Mouse (Mus musculus): ENCODE data around the gene Etnppl. TPM values are rescaled to one million over a fixed set of nuclear protein-coding genes. Genes with fewer than 3 reads are reported as not detected.

The Etnppl gene
- polyA plus RNA-seq, 1 experiment from 2014 or later = 0.23 TPM

DNA sequence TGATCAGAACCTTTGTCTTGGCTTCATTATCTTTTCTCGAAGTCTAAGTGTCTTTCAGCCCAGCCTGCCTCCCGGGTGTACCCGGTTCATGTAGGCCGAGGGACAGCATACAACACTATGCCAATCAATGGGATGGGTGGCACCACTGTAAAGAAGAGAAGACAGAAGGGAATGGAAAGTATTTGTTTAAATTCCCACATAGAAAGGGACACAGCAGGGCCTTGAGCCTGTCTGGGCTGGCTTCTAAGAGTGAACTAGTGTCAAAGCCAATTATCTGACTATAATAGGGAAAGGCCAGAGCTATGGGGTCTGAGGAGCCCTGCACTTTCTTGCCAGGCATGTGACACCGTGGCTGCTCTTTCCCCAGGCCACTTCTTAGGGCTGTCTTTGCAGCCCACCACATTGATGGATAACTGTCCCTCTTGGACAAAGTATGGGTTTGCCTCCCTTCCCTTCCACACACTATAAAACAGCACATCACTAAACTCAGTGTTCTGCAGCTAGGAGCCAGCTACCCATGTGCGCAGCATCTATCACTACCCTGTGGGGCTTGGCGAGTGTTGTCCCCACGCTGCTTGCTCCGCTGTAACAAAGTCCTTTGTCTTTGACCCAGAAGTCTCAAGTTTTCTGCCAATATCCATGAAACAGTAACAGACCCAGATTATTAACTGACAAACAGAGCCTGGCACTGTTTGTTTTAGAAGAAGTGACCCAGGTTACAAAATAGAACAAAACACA is 67.2 kb downstream of the Etnppl start:
- Histone ChIP-seq H3K9me3 (ENCODE audit: control insufficient read depth, low read length) (no peaks in the 10 kb centered on the region), H3K27ac (ENCODE audit: low read depth, low read length) (no peak overlapping the region), H3K9ac (ENCODE audit: low read depth, low read length) (no peak overlapping the region), H3K4me3 (ENCODE audit: low read length) (no peak overlapping the region), H3K27me3 (ENCODE audit: control insufficient read depth, insufficient read depth, low read length) (no peaks in the 10 kb centered on the region), H3K36me3 (ENCODE audit: control insufficient read depth, insufficient read depth, low read length) (no peaks in the 10 kb centered on the region), H3K4me1 (ENCODE audit: control insufficient read depth, insufficient read depth, low read length) (0 out of 2 replicates have a peak, but pooled peaks cover under 1% of the 10 kb centered on the region), H3K4me2 (replicated peaks; ENCODE audit: low read depth, low read length) (no peak overlapping the region)
- ATAC-seq (ENCODE audit: low FRiP score, low TSS enrichment) = no peak
- 90% methylated on average over 9 of the region's 9 CpGs for WGBS

DNA sequence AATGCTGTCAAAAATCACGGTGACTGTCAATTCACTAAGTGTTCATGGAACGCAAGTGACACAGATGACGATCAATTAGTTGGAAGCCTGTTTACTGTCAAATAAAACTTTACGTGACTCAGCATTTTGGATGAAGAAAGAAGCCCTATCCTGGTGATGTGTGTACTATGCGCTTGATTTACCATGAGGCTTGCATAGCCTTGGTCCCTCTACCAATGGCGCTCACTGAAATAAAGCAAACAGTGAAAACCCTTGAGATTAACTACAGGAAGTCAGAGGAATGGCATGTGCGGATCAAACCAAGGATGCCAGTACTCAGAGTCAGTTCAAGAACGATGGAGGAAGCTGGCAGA is 67.7 kb downstream of the Etnppl start:
- Histone ChIP-seq H3K9me3 (ENCODE audit: control insufficient read depth, low read length) (no peaks in the 10 kb centered on the region), H3K9ac (ENCODE audit: low read depth, low read length) (no peak overlapping the region), H3K27me3 (ENCODE audit: control insufficient read depth, insufficient read depth, low read length) (no peaks in the 10 kb centered on the region), H3K4me3 (ENCODE audit: low read length) (no peak overlapping the region), H3K4me2 (replicated peaks; ENCODE audit: low read depth, low read length) (no peak overlapping the region), H3K36me3 (ENCODE audit: control insufficient read depth, insufficient read depth, low read length) (no peaks in the 10 kb centered on the region), H3K4me1 (ENCODE audit: control insufficient read depth, insufficient read depth, low read length) (0 out of 2 replicates have a peak, but pooled peaks cover 3% of the 10 kb centered on the region), H3K27ac (ENCODE audit: low read depth, low read length) (no peak overlapping the region)
- 90% methylated on average over 8 of the region's 8 CpGs for WGBS
- ATAC-seq (ENCODE audit: low FRiP score, low TSS enrichment) = no peak

DNA sequence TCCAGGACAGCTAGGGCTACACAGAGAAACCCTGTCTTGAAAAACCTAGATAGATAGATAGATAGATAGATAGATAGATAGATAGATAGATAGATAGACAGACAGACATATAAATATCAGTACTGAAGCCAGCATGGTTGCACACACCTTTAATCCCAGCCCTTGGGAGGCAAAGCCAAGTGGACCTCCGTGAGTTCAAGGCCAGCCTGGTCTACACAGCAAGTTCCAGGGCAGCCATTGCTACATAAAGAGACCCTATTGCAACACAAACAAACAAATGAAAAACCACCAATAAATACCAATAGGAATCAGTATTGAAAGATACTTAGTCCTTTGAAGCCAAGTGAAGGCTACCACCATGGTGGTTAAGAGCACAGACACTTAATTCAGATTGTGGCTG is 69.8 kb downstream of the Etnppl start:
- ATAC-seq (ENCODE audit: low FRiP score, low TSS enrichment) = no peak
- Histone ChIP-seq H3K9me3 (ENCODE audit: control insufficient read depth, low read length) (no peaks in the 10 kb centered on the region), H3K27ac (ENCODE audit: low read depth, low read length) (no peak overlapping the region), H3K9ac (ENCODE audit: low read depth, low read length) (no peak overlapping the region), H3K27me3 (ENCODE audit: control insufficient read depth, insufficient read depth, low read length) (no peaks in the 10 kb centered on the region), H3K4me2 (replicated peaks; ENCODE audit: low read depth, low read length) (no peak overlapping the region), H3K4me3 (ENCODE audit: low read length) (no peak overlapping the region), H3K36me3 (ENCODE audit: control insufficient read depth, insufficient read depth, low read length) (no peaks in the 10 kb centered on the region), H3K4me1 (ENCODE audit: control insufficient read depth, insufficient read depth, low read length) (peaks cover 11% of the 10 kb centered on the region; the same call in 1 of the 2 replicates)
- 91% methylated on average over 1 of the region's 1 CpGs for WGBS

Other genes with a start within 250 kb of the Etnppl start
- 386 and 434 TPM in 2 replicates for gene Ostc, start 92.0 kb downstream of the Etnppl start, polyA plus RNA-seq (2014; fragmentation: Nextera tagmentation; extraction: Ambion mirVana)
- gene Rpl34, start 113.0 kb downstream of the Etnppl start, polyA plus RNA-seq (2014; fragmentation: Nextera tagmentation; extraction: Ambion mirVana) = 1,007 and 1,462 TPM in 2 replicates

Measured in kidney, embryonic 14.5 days (tissue).